Mouse (Mus musculus): Measurements from ENCODE around the gene Cxcl2.

The Cxcl2 gene

DNA sequence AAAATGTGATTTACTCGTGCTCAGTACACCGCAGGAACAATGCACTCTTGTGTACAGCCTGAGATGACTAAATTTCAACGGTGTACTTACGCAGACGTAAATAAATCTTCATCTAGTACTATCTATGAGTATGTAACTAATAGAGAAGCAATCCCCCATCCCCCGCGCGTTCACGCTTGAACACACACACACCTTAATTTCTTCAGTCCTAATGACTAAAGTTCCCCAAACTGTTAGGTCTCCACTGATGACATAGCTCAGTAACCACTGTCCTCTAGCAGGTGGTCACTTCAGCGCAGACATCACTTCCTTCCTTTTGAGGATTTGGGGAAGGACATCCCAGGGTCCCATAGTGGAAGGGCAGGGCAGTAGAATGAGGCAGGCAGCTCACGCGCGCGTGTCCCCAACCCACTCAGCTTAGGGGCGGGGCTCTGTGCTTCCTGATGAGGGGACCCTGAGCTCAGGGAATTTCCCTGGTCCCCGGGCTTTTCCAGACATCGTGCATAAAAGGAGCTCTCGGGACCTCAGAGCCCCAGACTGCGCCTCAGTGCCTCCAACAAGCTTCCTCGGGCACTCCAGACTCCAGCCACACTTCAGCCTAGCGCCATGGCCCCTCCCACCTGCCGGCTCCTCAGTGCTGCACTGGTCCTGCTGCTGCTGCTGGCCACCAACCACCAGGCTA, at the start of gene Cxcl2:
Gene Cxcl2, plus strand, starts transcription at position 533 of the 682 bp plus-strand sequence.
- no peak for DNase-seq

- DNase-seq: no peak
These were observed 48.1 kb upstream of the Cxcl2 start for GRCm38 (mm10) chr5:90855308-90856230.

DNA sequence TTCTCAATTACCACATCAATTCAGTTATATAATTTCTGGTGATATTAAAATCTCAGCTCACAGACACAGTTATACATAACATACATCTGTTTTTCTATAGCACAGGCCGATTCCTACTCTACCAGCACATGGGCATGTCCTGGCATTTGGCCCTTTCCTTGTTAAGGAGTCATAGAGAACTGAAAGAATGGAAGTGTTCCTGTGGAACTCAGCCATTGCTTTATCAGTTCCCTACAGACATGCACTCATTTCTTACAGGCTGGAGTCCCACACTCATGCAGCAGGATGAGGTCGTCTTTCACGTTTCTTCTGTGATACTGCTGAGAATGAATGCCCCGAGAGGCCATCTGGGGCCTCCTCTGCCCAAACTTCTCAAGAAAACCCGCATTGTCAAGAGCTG, 46.2 kb upstream of the Cxcl2 start:
- no peak for DNase-seq

DNA sequence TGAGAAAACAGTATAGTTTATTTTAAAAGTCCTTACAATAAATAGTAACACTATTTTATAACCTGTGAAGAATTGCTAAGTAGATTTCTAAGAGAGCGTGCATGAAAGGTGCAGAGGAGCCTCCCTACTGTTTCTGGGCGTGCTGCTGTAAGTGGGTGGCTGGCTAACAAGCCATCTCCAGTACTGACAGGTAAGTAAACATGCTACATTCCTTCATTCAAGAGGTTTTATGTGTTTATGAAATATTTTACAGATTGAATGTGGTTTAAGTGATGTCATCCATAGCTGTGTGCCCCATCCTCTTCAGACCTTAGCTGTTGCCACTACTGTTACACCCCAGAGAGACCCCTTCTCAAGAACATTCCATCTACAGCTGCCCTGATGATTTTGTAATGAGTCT, 45.2 kb upstream of the Cxcl2 start:
- DNase-seq: no peak

GRCm38 (mm10) chr5:90859031-90859430, 44.6 kb upstream of the Cxcl2 start:
- no peak for DNase-seq

- no peak for DNase-seq
These were observed 41.7 kb upstream of the Cxcl2 start for GRCm38 (mm10) chr5:90861876-90862375.

- DNase-seq: no peak
These were observed 36.9 kb upstream of the Cxcl2 start for GRCm38 (mm10) chr5:90866770-90867169.

DNA sequence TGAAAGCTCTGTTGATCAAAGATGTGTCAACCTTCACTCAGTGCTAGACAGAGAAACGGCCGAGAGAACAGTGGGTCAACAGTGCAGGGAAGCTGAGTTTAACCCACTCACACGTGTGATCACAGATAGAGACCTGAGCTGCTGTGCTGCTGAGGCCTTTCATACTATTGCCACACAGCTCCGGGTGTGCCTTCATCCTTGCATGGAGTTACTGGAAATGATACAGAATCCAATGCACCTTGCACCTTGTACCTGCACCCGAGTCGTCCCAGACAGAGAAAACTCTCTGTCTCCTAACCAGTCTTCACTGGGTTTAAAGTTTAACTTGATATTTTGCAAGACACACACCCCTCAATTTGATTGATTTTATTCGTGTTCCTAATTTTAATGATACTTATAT, 31.3 kb upstream of the Cxcl2 start:
- DNase-seq: peak; percentile 56 to 74

GRCm38 (mm10) chr5:90876045-90876444, 27.6 kb upstream of the Cxcl2 start:
- no peak for DNase-seq

DNA sequence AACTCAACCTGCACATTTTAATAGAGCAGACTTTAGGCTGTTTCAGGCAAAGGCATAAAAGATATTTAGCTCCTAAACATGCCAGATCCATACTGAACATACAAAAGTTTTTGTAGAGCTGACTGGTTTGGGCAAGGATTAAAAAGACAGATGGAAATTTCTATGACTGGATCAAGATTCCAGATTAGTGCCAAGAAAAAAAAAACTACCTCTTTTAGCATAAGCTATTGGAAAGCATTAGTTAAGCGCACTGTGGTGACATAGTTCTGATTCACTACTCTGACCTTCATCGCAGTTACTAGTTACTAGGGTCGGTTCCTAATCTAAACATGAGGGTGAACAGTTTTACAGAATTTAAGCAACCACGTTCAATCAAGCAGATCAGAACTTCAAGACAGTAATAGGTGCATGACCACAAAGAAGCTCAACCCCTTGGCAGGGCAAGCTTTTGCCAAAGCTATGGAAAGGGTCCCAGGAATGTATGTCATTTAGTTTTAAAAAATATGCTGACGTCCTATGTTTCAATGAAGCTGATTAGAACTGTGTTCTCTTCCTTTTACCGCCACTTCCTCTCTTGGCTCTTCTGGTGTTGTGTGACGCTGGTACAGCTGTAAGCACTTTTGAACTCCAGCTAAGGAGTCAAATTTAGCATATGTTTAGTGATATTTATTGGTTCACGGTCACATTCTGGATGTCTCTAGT, 27.0 kb upstream of the Cxcl2 start:
- DNase-seq: no peak

DNA sequence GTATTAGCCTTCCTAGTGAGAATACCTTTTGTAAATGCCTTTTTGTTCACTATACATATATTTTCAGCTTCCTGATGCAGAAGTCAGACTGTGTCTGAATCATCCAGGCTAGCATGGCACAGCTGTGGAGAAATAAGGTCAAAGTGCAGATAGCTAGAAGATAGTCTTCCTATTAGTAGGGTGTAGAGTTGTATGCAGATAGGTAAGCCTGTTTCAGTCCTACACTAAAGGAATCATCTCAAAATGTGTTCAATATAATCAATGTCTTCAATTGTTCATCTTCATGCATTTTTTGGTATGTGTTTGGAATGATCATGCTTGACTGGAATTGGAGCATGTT, 26.5 kb upstream of the Cxcl2 start:
- DNase-seq: no peak

DNA sequence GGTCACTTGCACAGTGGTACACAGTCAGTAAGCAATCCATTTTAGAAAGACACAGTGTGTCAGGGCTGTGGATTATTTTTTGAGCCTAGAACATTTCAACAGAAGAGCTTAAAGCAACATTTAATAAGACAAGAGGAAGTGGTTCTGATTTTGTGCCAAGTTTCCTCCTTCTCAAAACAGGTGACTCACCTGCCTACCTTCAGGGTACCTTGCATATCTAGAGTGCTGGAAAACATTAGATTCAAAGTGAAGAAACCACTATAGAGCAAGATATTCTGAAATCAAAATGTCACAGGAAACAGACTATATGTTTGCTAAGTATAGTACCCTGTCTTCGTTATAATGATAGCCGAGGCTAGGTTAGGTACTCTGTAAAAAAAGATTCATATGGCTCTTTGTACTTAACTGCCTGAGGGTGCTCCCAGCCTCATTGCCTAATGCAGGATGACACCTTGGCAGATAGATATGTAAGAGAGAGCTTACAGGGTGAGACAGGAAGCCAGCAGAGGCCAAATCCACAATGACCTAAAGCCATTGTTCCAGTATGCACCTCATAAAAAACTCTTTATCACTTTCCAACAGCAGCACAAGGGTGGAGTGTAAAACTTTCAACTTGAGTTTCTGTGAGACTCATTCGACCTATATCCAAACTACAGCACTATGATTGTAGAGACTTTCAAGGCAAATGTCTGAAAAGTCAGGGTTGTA, 24.2 kb upstream of the Cxcl2 start:
- no peak for DNase-seq

GRCm38 (mm10) chr5:90880335-90880850, 23.3 kb upstream of the Cxcl2 start:
- no peak for DNase-seq

DNA sequence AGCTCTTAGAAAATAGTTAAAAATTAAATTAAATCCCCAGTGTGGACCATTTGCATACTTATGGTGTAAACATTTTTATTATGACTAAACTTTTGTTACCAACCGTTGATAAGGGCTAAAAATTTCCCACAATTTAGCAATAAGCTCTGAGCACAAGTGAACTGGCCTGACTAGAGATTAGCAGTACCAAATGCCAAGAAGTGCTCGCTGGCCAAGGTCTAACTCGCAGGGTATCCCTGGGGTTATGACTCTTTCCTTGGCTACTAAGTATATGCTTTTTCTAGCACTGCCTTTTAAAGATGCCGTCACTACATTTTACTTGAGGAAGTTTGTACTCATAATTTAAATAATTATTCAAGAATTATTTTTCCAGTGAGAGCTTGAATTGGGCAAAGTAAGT, 22.6 kb upstream of the Cxcl2 start:
- DNase-seq: no peak

- no peak for DNase-seq
These were observed 22.0 kb upstream of the Cxcl2 start for GRCm38 (mm10) chr5:90881682-90882081.

DNA sequence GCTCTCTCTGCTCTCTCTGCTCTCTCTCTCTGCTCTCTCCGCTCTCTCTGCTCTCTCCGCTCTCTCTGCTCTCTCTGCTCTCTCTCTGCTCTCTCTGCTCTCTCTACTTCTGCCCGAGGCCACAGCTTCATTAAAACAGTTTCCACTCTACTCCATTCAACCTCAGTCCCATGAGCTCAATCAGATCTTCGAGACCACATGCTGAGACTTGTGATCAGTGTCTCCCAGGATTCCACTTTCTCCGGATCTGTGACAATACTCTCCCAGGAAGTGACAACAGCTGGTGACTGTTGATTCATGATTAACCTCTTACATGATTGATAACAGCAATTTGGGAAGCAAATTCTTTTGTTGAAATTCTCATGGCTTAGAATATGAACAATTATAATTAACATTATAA, 21.5 kb upstream of the Cxcl2 start:
- no peak for DNase-seq

GRCm38 (mm10) chr5:90884628-90885242, 18.9 kb upstream of the Cxcl2 start:
- peak; percentile 48 to 51 for DNase-seq

DNA sequence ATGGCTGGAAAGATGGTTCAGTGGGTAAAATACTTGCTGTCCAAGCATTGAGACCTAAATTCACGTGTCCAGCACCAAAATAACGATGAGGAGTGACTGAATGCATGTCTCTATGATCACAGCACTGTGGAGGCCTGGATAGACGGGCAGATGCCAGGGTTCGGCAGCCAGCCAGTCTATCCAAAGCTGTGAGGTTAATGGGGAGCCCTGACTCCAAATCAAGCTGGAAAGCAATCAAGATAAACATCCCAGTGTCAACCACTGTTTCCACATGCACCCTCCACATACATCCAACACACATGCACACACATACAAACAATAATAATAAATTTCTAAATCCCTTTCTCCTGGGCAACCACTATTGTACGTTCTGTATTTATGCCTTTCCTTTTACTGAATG, 15.0 kb upstream of the Cxcl2 start:
- no peak for DNase-seq

DNA sequence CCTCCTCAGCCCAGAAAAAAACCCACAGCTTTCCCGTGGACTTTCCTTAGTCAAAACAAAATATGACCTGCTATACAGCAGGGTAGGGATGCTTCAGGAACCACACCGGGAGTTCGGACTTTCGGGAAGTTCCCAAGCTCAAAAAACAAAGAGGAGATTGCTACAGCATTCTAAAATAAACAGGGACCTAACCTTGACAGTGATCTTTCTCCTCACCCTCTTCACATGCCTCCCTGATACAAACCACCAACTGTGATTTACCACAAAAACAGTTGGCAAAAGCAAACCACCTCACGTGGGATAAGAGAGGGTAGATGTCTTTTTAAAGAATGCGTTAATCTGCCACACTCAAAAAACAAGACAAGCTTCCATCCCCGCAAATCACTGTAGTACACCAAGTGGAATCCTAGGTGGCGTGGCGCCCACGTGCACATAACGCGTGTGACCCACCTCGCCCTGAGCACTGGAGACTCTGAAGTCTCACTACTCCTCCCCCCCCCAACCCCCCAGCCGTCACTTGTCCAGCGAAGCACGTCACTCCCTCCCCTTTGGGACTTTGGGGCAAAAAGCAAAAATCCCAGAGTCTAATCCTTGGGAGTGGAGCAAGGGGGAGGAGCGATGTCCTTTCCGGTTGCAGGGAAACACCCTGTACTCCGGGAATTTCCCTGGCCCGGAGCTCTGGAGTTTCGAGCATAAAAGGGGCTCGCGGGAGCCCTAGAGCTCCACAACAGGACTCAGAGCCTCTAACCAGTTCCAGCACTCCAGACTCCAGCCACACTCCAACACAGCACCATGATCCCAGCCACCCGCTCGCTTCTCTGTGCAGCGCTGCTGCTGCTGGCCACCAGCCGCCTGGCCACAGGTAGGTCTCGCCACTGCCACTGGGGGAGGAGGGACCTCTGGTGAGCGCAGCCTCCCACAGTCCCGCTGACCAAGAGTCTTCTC, 12.9 kb upstream of the Cxcl2 start, which contains the start of gene Cxcl1:
Gene Cxcl1, plus strand, starts transcription at position 723 of the 945 bp plus-strand sequence.
- DNase-seq: peak; percentile 43 to 72

DNA sequence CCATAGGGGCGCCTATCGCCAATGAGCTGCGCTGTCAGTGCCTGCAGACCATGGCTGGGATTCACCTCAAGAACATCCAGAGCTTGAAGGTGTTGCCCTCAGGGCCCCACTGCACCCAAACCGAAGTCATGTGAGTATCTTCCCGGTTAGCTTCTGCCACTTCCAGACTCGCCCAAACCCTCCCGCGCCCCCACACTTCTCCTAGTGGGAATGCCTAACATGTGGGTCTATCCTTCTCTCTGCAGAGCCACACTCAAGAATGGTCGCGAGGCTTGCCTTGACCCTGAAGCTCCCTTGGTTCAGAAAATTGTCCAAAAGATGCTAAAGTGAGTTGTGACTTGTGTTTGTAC, 12.2 kb upstream of the Cxcl2 start:
- DNase-seq: no peak

- no peak for DNase-seq
These were observed 9.4 kb upstream of the Cxcl2 start for GRCm38 (mm10) chr5:90894231-90894630.

All from kidney, adult 8-10 months (tissue).